Mouse (Mus musculus): ENCODE measurements around the gene Pik3r1. TPM values are rescaled to one million over a fixed set of nuclear protein-coding genes. Genes with fewer than 3 reads are reported as not detected.
A peak's percentile ranks its signal among the peaks of the same experiment; 100 is the strongest.

The Pik3r1 gene
- 100 to 1,000 TPM in 1 of 2 experiments, 10 to 100 TPM in 1; 99.1 to 106 TPM for total RNA-seq (2021)
- long read RNA-seq, experiment 1, full-length matches to known transcripts = 2 of 7 reads
- long read RNA-seq, experiment 1, partial matches to known transcripts = 0 of 7 reads
- long read RNA-seq, experiment 1, other reads (novel, unspliced or antisense) = 5 of 7 reads
- long read RNA-seq, experiment 2, full-length matches to known transcripts = 2 of 4 reads
- long read RNA-seq, experiment 2, partial matches to known transcripts = 0 of 4 reads
- long read RNA-seq, experiment 2, other reads (novel, unspliced or antisense) = 2 of 4 reads

DNA sequence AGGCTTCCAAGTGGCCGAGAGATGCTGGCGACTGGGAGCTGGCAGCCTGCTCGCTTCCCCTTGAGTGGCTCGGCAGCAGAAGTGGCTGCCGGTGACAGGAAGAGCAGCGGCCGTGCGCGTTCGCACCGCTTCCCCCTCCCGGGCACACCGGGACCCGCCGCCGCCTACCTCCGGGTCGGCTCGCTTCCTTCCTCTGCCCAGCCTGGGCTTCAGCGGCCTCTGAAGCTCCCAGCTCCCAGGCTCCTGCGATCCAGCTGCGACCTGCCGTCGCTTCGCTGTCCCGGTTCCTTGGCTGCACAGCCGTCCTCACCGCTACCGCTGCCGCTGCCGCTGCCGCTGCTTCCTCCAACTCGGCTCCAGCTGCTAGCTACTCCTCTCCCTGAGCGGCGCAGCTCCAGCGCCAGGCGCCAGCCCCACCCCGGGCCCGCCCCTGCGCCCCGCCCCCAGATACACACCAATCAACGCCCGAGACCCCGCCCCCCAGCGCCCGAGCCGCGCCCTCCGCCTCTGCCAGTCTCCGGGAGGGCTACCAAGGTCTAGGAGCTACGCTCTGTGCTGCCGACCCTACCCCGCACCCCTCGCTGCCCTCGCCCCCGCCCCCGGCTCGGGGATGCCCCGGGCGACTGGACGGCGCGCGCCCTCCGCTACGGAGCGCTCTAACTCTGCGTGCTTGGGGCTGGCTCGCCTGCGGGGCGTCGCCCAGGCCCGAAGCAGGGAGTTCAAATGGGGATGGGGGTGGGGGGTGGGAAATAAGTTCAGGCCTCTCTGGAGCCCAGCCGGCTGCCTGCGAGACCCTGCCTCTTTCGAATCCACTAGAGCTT is at the start of gene Pik3r1:
Gene Pik3r1, minus strand, starts transcription at position 409 of the 821 bp plus-strand sequence.
- intact Hi-C loops (cut with DNase I) = loop anchor here (1.0 to 10.0 kb wide), 3 partner anchors 32 to 557 kb away; no protein-coding TSS in a partner anchor

GRCm38 (mm10) chr13:101813267-101813900 is 45.4 kb upstream of the Pik3r1 start:
- peak; percentile 26 to 45 for DNase-seq
- intact Hi-C loops (cut with DNase I) = no loop called here

More for the DNA sequence above, at the start of gene Pik3r1:
- DNase-seq = peak; percentile 98

DNA sequence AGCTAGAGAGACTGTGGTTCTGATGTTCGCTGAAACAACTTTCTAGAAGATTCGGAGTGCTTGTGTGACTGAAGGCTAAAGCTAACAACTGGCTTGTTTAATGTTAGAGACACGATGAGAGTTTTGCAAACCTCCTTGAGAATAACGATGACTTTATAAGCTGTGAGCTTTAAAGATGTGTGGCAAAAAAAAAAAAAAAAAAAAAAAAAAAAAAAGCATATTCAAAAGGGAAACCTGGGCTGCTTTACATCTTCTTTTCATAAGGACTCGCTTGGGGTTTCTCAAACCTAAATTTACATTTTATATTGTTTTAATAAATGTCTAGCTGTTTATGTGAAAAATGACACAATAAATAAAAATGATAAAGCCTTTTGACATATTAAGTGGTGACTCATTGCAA is 44.3 kb upstream of the Pik3r1 start:
- intact Hi-C loops (cut with DNase I) = no loop called here
- DNase-seq = no peak

GRCm38 (mm10) chr13:101811882-101812281 is 43.9 kb upstream of the Pik3r1 start:
- DNase-seq = peak; percentile 44 to 47
- intact Hi-C loops (cut with DNase I) = no loop called here

GRCm38 (mm10) chr13:101810667-101811066 is 42.6 kb upstream of the Pik3r1 start:
- no peak for DNase-seq

GRCm38 (mm10) chr13:101809796-101810195 is 41.8 kb upstream of the Pik3r1 start:
- intact Hi-C loops (cut with DNase I) = no loop called here

More at GRCm38 (mm10) chr13:101810667-101811066, 42.6 kb upstream of the Pik3r1 start:
- intact Hi-C loops (cut with DNase I) = no loop called here

DNA sequence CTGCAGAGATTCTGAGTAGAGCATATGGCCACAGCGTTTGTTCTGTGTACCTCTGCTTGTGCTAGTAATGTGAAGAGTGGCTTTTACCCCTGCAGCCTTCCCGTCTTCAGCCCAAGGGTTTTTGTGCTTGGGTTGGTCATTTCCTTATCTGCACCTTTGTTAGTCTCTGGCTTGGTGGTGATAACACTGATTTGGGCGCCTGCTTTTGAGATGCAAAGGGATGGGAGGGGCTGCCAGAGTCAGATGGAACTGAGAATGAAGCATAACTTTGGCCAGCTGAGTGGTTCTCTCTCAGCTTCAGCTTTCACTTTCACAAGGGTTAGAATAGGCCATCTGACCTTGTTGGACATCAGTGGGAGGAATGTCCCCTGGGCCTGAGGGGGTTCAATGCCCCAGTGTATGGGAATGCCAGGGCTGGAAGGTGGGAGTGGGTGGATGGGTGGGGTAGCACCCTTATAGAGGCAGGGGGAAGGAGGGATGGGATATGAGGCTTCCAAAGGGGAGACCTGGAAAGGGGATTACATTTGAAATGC is 37.6 kb upstream of the Pik3r1 start:
- no peak for DNase-seq
- intact Hi-C loops (cut with DNase I) = no loop called here

More at GRCm38 (mm10) chr13:101809796-101810195, 41.8 kb upstream of the Pik3r1 start:
- no peak for DNase-seq

GRCm38 (mm10) chr13:101801372-101802186 is 33.6 kb upstream of the Pik3r1 start:
- intact Hi-C loops (cut with DNase I) = no loop called here
- peak; percentile 70 to 71 for DNase-seq

GRCm38 (mm10) chr13:101800833-101801371 is 32.9 kb upstream of the Pik3r1 start:
- no peak for DNase-seq

GRCm38 (mm10) chr13:101800021-101800596 is 32.1 kb upstream of the Pik3r1 start:
- no peak for DNase-seq
- intact Hi-C loops (cut with DNase I) = no loop called here

More at GRCm38 (mm10) chr13:101800833-101801371, 32.9 kb upstream of the Pik3r1 start:
- intact Hi-C loops (cut with DNase I) = no loop called here

- intact Hi-C loops (cut with DNase I) = no loop called here
- no peak for DNase-seq
Measured at GRCm38 (mm10) chr13:101799318-101799717, 31.3 kb upstream of the Pik3r1 start.

DNA sequence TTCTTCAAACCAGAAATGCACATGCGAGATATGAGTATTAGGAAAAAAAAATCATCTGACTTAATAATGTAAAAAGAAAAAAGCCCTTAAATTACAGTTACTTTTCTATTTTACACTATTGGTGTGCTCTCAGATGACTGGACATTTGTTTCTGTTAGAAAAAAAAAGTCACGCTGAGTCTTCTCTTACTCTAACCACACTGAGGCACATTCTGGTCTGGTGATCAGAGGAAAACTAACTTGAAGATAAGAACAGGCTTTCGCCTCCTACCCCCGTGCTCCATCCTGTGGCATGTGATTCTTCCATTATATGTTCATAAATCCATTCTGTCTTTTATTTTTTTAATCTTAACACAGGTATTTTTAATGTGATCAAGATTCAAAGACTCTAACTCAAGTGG is 30.5 kb upstream of the Pik3r1 start:
- no peak for DNase-seq
- intact Hi-C loops (cut with DNase I) = no loop called here

DNA sequence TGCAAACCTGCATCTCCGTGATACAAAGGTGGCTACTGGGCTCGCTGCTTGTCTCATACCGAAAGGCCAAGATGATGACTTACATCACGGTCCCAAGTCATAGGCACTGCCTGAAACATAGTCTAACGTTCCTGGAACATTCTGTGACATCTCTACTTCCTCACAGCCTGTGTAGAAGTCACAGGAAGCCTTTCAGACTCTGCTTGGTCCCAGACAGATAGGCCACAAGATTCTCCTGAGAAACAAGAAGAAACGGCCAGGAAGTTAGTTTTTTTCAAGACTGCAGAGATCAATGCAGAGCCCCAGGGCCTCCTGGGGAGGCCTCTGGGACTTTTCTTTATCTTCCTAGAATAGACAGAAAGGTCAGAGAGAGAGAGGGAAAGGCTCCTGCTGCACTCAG is 29.0 kb upstream of the Pik3r1 start:
- no peak for DNase-seq
- intact Hi-C loops (cut with DNase I) = no loop called here

DNA sequence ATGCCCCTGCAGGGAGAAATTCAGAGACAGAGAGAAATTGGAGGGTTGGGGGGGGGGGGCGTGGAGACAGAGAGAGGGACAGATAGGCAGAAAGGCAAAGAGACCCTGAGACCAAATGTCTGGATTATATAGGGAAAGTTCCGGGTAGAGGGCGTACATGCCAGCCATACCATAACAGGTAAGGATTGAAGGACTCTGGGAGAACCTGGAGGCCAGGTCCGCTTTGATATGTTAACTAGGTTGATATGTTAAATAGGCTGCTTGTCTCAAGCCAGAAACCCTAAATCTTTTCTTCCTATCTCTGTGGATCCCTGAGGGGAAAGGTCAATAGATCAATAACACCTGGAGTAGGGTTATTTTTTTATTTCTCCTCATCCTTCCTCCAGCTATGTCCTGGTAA is 17.7 kb upstream of the Pik3r1 start:
- intact Hi-C loops (cut with DNase I) = no loop called here

DNA sequence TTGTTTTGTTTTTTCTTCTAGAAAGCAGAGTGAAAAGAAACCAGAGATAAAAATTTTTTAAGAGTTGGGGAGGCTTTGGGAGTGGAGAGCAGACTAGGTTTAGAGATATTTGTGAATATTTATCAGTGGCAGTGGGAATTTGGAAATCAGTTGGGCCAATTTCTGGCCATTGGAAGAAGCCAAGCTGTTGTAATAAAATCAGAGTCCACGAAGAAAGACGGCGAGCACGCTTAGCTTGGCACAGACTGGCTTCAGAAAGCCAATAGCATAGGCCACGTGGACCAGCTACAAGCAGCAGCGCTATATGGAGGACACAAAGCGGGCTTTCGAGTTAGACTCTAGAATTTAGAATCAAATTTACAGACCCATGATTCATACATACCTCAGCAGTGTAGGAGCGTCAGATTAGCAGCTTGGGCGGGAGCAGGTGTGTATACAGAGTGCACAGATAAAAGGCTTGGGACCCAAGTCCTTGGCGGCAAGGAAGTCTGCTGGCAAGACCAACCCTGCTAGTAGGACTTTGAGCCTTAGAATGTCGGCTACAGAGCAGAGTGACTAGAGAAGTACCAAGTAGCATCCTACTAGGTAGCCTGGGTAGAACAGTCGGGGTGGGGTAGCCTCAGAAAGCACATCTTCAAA is 16.8 kb upstream of the Pik3r1 start:
- intact Hi-C loops (cut with DNase I) = no loop called here
- no peak for DNase-seq

More for the DNA sequence above, 17.7 kb upstream of the Pik3r1 start:
- no peak for DNase-seq

- DNase-seq = no peak
- intact Hi-C loops (cut with DNase I) = no loop called here
Measured at GRCm38 (mm10) chr13:101779011-101779410, 11.0 kb upstream of the Pik3r1 start.

GRCm38 (mm10) chr13:101777851-101778250 is 9.8 kb upstream of the Pik3r1 start:
- intact Hi-C loops (cut with DNase I) = no loop called here
- no peak for DNase-seq

DNA sequence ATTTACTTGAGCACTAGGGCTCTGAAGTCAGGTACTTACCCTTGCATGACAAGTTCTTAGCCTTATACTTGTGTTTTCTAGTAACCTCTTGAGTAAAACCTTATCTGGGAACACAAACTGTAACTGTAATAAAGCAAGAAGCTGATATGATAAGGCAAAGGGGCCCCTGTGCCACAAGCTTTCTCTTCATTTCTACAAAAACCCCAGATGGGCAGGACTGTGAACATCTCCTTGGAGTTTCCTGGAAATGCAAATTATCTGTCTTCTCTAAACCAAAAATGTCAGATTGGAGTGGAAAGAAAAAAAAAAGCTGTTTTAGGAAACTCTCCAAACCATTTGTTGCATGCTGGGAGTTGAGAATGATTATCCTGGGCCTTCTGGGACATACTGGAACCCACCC is 3.1 kb upstream of the Pik3r1 start:
- intact Hi-C loops (cut with DNase I) = no loop called here
- no peak for DNase-seq

GRCm38 (mm10) chr13:101769955-101770354 is 1.9 kb upstream of the Pik3r1 start:
- intact Hi-C loops (cut with DNase I) = loop anchor here (5.0 to 10.0 kb wide), 2 partner anchors 222 to 555 kb away; no protein-coding TSS in a partner anchor

More at GRCm38 (mm10) chr13:101769955-101770354, 1.9 kb upstream of the Pik3r1 start:
- no peak for DNase-seq
